Mouse (Mus musculus): ENCODE measurements around the gene Akap7.

The Akap7 gene

GRCm38 (mm10) chr10:25133581-25133980 is 174.1 kb downstream of the Akap7 start:
- in situ Hi-C loops (cut with MboI, MseI): no loop called here

GRCm38 (mm10) chr10:25128455-25128863 is 179.2 kb downstream of the Akap7 start:
- in situ Hi-C loops (cut with MboI, MseI): no loop called here

GRCm38 (mm10) chr10:25126035-25126434 is 181.6 kb downstream of the Akap7 start:
- in situ Hi-C loops (cut with MboI, MseI): no loop called here

- in situ Hi-C loops (cut with MboI, MseI): no loop called here
These were observed 186.7 kb downstream of the Akap7 start for GRCm38 (mm10) chr10:25120871-25121554.

All from T-helper 2 cell (primary cell).